Mouse (Mus musculus): ENCODE measurements around the gene Irak1.

DNA sequence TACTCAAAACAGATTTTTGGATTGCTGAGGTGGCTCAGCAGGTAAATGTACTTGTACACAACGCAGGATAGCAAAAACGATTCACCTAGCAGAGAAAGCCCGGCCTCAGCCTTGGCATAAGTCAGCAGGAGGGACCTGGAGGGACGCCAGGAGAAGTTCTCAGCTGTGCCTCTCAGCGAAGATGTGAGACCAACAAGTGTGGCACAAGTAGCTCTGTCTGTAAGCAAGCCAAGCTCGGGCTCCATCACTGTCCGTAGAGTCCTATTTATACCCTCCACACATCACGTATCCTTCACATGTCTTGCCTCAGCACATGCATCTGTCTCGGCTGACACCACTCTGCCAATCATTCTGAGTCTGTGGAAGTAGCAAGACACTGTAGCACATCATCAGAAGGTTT lies 44.2 kb upstream of the Irak1 start:
- TF ChIP-seq POLR2A (IDR thresholded peaks at IDR 0.05; ENCODE audit: extremely low read depth, insufficient read depth, low read length) = no peak
- TF ChIP-seq CTCF (IDR thresholded peaks at IDR 0.05; ENCODE audit: extremely low read depth, insufficient read depth, low read length) = no peak
